Mouse (Mus musculus) cortical plate, adult 2 months (tissue): ENCODE data around the gene Prex1. TPM values are rescaled to one million over a fixed set of nuclear protein-coding genes. Genes with fewer than 3 reads are reported as not detected.
"Not testable (repeated sequence)": the region's sequence is repeated elsewhere in the genome, so short reads cannot be mapped to it uniquely, and the experiment has no call there.

Source experiments
- H3K27ac ChIP-seq: fragments of 200-500 bp; 2 replicates; pipeline ENCODE4 v1.5.1; 2012; ENCODE audit warnings: low read length, control low read depth, inconsistent platforms; ENCODE audit not compliant: insufficient read depth
- H3K4me1 ChIP-seq: fragments of 200-500 bp; 2 replicates; pipeline ENCODE4 v1.6.1; 2011; ENCODE audit warnings: low read length; ENCODE audit not compliant: control insufficient read depth, insufficient read depth
- H3K4me3 ChIP-seq: fragments of 200-500 bp; 2 replicates; pipeline ENCODE4 v1.5.1; 2011; ENCODE audit warnings: mild to moderate bottlenecking, low read length, control low read depth; ENCODE audit not compliant: insufficient read depth
- CTCF ChIP-seq: fragments of 200-500 bp; IDR thresholded peaks from 2 replicates; pipeline ENCODE4 v1.5.1; 2011; ENCODE audit warnings: mild to moderate bottlenecking, control low read depth, low read length; ENCODE audit not compliant: insufficient read depth; ENCODE audit errors: extremely low read depth
- POLR2A ChIP-seq: fragments of 200-500 bp; IDR thresholded peaks from 2 replicates; pipeline ENCODE4 v1.6.1; 2011; ENCODE audit warnings: mild to moderate bottlenecking, low read length, control low read depth; ENCODE audit not compliant: insufficient read depth; ENCODE audit errors: extremely low read depth
- polyA plus RNA-seq: library from polyadenylated mRNA; depleted of rRNA; stranded (reverse); fragments of >200 nt; gene quantifications from 2 replicates; pipeline ENCODE4 v1.2.3, GENCODE M21; 2012; rRNA removed

Gene Prex1
- 81.9 and 83.3 TPM in 2 replicates for polyA plus RNA-seq

DNA sequence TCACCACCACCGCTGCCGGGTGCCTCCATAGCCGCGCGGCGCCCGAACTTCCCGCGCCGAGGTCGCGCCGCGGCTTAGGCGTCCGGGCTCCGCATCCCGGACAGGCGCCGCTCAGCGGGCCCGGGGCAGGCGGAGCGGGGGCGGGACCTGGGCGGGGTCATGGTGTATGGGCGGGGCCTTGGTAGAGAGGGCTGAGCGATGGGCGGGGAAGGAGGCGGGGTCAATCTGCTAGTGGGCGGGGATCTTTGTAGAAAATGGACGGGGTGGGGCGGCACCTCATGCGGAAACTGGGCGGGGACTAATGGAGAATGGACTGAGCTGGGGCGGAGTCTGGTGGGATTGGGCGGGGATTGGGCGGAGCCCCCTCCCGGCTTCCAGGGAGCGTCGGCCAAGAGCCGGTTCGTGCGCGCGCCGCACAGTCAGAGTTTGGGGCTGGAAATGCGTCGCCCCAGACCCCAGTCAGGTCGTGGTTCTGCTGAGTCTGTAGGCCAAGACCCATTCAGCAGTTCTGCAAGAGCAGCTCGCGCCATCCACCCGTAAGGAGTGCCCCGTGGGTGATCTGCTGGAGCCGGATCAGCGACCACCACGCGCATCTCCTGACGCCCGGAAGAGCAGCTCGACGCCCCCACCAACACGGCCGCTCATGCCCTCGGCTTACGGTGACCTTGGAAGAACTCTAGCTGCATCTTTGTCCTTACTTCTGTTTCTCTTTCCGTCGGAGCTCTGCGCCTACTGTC is at the start of gene Prex1:
Gene Prex1 (minus strand): TSS at position 143 of the 737 bp plus-strand sequence.
- Histone ChIP-seq H3K4me1 (peaks cover 8% of the 10 kb centered on the region), H3K27ac (peak within 1 kb of the TSS; percentile 83), H3K4me3 (peak within 1 kb of the TSS; percentile 83)
- no peak for TF ChIP-seq POLR2A

GRCm38 (mm10) chr2:166757969-166758368 is 44.3 kb upstream of the Prex1 start:
- Histone ChIP-seq H3K27ac (no peak overlapping the region), H3K4me1 (no peaks in the 10 kb centered on the region), H3K4me3 (no peak overlapping the region)
- TF ChIP-seq POLR2A (no peak), CTCF (no peak)

GRCm38 (mm10) chr2:166754760-166755159 is 41.1 kb upstream of the Prex1 start:
- Histone ChIP-seq H3K4me1 (no peaks in the 10 kb centered on the region), H3K4me3 (no peak overlapping the region), H3K27ac (no peak overlapping the region)
- TF ChIP-seq POLR2A (no peak), CTCF (no peak)

GRCm38 (mm10) chr2:166754194-166754593 is 40.6 kb upstream of the Prex1 start:
- H3K27ac ChIP-seq = no peak overlapping the region
- no peaks in the 10 kb centered on the region for H3K4me1 ChIP-seq
- no peak for TF ChIP-seq CTCF
- TF ChIP-seq POLR2A = no peak
- no peak overlapping the region for H3K4me3 ChIP-seq

- H3K4me1 ChIP-seq = no peaks in the 10 kb centered on the region
- TF ChIP-seq POLR2A (no peak), CTCF (no peak)
- no peak overlapping the region for H3K27ac ChIP-seq
- no peak overlapping the region for H3K4me3 ChIP-seq
These were observed 37.1 kb upstream of the Prex1 start for GRCm38 (mm10) chr2:166750620-166751191.

DNA sequence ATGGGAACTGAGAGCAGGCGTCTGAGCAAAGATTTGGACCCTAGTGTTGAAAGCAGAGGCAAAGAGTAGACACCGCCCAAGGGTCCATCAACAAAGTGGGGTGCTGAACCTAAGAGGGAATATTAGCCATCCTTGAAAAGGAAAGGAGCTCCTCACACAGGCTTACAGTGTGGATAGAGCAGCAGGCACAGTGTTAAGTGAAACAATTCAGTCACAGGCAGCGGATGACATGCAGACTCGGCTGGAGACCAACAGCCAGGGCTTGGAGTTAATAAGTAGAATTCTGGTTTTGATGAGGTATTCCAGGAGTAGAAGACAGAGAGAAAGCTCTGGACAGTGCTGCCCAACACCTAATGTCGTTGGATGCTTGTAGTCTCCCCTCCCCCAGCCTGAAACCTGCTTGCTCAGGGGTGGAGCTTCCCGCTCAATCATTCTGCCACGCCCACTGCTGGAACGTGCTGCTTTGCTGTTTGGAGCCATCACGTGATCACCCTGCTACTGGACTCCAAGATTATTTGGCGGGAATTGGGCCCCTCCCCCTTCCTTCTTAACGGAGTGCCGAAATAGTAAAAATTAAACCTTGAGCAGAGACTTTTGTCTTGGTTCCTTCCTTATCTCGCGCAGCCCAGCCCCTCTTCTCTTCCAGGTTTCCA is 32.8 kb upstream of the Prex1 start:
- H3K4me3 ChIP-seq, H3K27ac ChIP-seq, H3K4me1 ChIP-seq: not testable (repeated sequence)

DNA sequence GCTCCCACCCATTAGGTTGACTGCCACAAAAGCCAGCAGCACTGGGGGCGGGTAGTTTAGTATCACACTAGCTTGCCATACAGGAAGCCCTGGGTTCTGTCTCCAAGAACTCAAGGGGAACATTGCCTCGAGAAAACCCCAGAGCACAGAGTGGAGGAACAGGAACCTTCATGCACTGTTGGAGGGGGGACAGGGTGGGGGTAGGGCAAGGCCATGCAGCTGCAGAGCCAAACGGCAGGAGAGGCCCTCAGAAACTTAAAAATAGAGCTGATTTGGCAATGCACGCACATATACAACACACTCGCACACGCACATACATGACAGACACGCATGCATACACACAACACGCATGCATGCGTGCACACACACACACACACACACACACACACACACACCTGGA is 32.2 kb upstream of the Prex1 start:
- H3K4me1 ChIP-seq = no peaks in the 10 kb centered on the region
- TF ChIP-seq CTCF = no peak
- no peak for TF ChIP-seq POLR2A
- H3K4me3 ChIP-seq = no peak overlapping the region
- no peak overlapping the region for H3K27ac ChIP-seq

- Histone ChIP-seq H3K4me3 (no peak overlapping the region), H3K27ac (no peak overlapping the region), H3K4me1 (no peaks in the 10 kb centered on the region)
- TF ChIP-seq CTCF (no peak), POLR2A (no peak)
These were observed 30.8 kb upstream of the Prex1 start for GRCm38 (mm10) chr2:166744433-166744832.

GRCm38 (mm10) chr2:166743504-166743903 is 29.9 kb upstream of the Prex1 start:
- no peaks in the 10 kb centered on the region for H3K4me1 ChIP-seq
- no peak overlapping the region for H3K4me3 ChIP-seq
- H3K27ac ChIP-seq = no peak overlapping the region
- TF ChIP-seq CTCF (no peak), POLR2A (no peak)

DNA sequence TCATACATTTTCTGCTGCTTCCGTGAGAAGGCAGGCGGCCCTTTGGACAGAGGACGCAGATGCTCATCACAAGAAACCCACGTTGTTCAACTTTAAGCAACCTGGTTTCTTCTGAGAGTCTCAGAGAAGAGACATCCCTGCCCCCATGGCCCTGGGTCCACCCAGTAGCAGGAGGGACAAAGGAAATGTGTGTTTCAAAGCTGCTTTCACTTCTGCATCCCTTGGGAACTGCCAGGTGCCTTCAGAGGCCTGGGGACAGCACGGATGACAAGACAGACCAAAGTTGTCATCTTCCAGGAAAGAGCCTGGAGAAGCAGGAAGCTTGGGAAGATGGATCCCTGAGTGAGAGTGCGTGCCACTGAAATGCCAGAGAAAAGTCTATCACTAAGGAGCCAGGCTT is 27.8 kb upstream of the Prex1 start:
- Histone ChIP-seq H3K4me1 (no peaks in the 10 kb centered on the region), H3K4me3 (no peak overlapping the region), H3K27ac (no peak overlapping the region)
- TF ChIP-seq POLR2A (no peak), CTCF (no peak)
